Mouse (Mus musculus): Measurements from ENCODE around the gene Prkch.

- TF ChIP-seq CTCF (IDR thresholded peaks at IDR 0.05; ENCODE audit: extremely low read depth, insufficient read depth, insufficient read length, insufficient replicate concordance) (no peak), POLR2A (IDR thresholded peaks at IDR 0.05; ENCODE audit: low read depth, low read length) (no peak)
These were observed 217.2 kb downstream of the Prkch start for GRCm38 (mm10) chr12:73801845-73802244.

All from spleen, adult 2 months (tissue).